In the genomic region with DNA sequence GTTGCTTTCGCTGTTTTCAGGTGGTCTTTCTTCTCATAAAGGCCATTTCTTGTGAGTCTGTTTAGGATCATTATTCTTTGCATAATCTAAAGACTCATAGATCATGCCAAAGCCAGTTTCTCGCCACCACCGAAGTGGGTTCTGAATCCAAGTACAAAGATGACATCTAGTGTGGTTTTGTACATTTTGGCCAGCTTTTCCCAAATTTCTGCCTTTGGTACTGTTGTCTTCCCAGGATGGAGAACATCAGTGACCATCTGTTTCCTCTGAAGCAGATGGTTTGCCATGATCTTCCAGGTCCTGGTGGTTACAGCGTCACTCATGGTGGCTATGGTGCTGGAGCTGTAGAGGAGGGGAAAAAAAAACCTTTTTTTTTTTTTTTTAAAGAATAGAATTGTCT, we compare ENCODE assay signal across 18 mouse cellular contexts. TPM values are rescaled to one million over a fixed set of nuclear protein-coding genes. Genes with fewer than 3 reads are reported as not detected.
DNase-seq lines count a peak whose midpoint lies in the region; ATAC-seq and TF ChIP-seq lines count a peak whose summit lies in the region.
"Had no signal": no experiment of that assay in that cellular context is flagged by ENCODE, and none has a peak within 500 bp of the region (broad histone marks: within the 10 kb centered on the region; RNA-seq: fewer than 3 reads in every experiment).

No protein-coding gene starts in this region.

- peaks cover 9% of the 10 kb centered on the region; the same call in 1 of the 2 replicates for H3K4me1 ChIP-seq in cerebellum, adult 2 months (ENCODE audit: control insufficient read depth, insufficient read depth, low read length)
- no peaks in the 10 kb centered on the region for H3K4me1 ChIP-seq in lung, adult 2 months (ENCODE audit: control insufficient read depth, insufficient read depth, low read length)
- H3K4me1 ChIP-seq: forebrain, embryonic 10.5 days; limb, embryonic 10.5 days had no signal

- ATAC-seq in monocyte, adult 5-6 weeks (replicated peaks; ENCODE audit: insufficient number of reproducible peaks, low FRiP score, low TSS enrichment, poor library complexity, severe bottlenecking): no peak
- ATAC-seq: hindbrain, embryonic 16.5 days; liver, postnatal 0 days; midbrain, embryonic 16.5 days had no signal

- WGBS in cerebellum, adult 2 months: 24% methylated on average over 4 of the region's 4 CpGs
- 97% methylated on average over 4 of the region's 4 CpGs for WGBS in lung, adult 2 months

- intact Hi-C loops in left cerebral cortex, postnatal 4 days (cut with DNase I): loop anchor here (10.0 kb wide), 1 partner anchor 139 kb away; no protein-coding TSS in a partner anchor
- intact Hi-C loops in left cerebral cortex, postnatal 14 days (cut with DNase I): no loop called here

- peak; percentile 0 for DNase-seq in left cerebral cortex, postnatal 4 days
- DNase-seq in left cerebral cortex, postnatal 14 days (ENCODE audit: low spot score in 2 of 2): no peak
- DNase-seq in cerebellum, adult 2 months: peak; percentile 62 to 94
- DNase-seq in cerebellum, postnatal 36 days: peak; percentile 65 to 79
- DNase-seq in urinary bladder, postnatal 36 days (ENCODE audit: low spot score in 2 of 2): no peak
- DNase-seq in lung, adult 2 months: no peak
- DNase-seq: heart, adult 11 months; heart, postnatal 36 days; kidney, adult 18-20 months; kidney, postnatal 14 days; liver, postnatal 0 days; lung, postnatal 14 days; right cerebral cortex, postnatal 4 days had no signal

- peak overlapping the region; percentile 97 for H3K27ac ChIP-seq in cerebellum, adult 2 months (ENCODE audit: insufficient read depth, low read length)
- H3K27ac ChIP-seq: forebrain, embryonic 10.5 days; limb, embryonic 10.5 days had no signal

- TF ChIP-seq CTCF in cerebellum, adult 2 months (IDR thresholded peaks at IDR 0.05; ENCODE audit: borderline replicate concordance, insufficient read depth, low read depth, low read length): no peak
- no peak for TF ChIP-seq CTCF in lung, adult 2 months (IDR thresholded peaks at IDR 0.05; ENCODE audit: insufficient read depth, low read length)

- no peak overlapping the region for H3K4me3 ChIP-seq in cerebellum, adult 2 months (replicated peaks; ENCODE audit: insufficient read depth, low read depth, low read length)
- H3K4me3 ChIP-seq in lung, adult 2 months (replicated peaks; ENCODE audit: extremely low read depth, low read depth, low read length): no peak overlapping the region
- H3K4me3 ChIP-seq: forebrain, embryonic 10.5 days; limb, embryonic 10.5 days had no signal

- no peak for TF ChIP-seq POLR2A in cerebellum, adult 2 months (IDR thresholded peaks at IDR 0.05; ENCODE audit: borderline replicate concordance, insufficient read depth, low read length)
- no peak for TF ChIP-seq POLR2A in lung, adult 2 months (IDR thresholded peaks at IDR 0.05; ENCODE audit: borderline replicate concordance, extremely low read depth, low read depth, low read length)

- H3K27me3 ChIP-seq in cerebellum, adult 2 months (ENCODE audit: control insufficient read depth, insufficient read depth, low read length): no peaks in the 10 kb centered on the region

RNA-seq across cellular contexts. Expression of a gene that starts 25.0 kb away (rescaled TPM):
- 10 to 100 TPM; 72.8 to 77.6 TPM for total RNA-seq in left cerebral cortex, postnatal 4 days (2021)
- 10 to 100 TPM; 33.3 to 41.0 TPM for total RNA-seq in left cerebral cortex, postnatal 14 days (2021)
- 76.7 and 87.0 TPM in 2 replicates for polyA plus RNA-seq in cerebellum, adult 2 months (2012; rRNA removed)
- total RNA-seq in monocyte, adult 5-6 weeks (2017): 80.5 to 202 TPM (median 98.0 TPM) in 3 replicates
- polyA plus RNA-seq in lung, adult 2 months (2012; rRNA removed): 31.3 and 35.0 TPM in 2 replicates

Comparison
In these comparisons a context has a peak if more than half of its experiments do, and no peak if none do; other contexts are left out.
1. DNase-seq: peak in left cerebral cortex, postnatal 4 days (single experiment), cerebellum, adult 2 months (2 of 2) and cerebellum, postnatal 36 days (2 of 2); none in left cerebral cortex, postnatal 14 days (0 of 2), urinary bladder, postnatal 36 days (0 of 2) and lung, adult 2 months (single experiment).